Mouse (Mus musculus): ENCODE data around the gene Tbcd. TPM values are rescaled to one million over a fixed set of nuclear protein-coding genes. Genes with fewer than 3 reads are reported as not detected.
A peak's percentile ranks its signal among the peaks of the same experiment; 100 is the strongest.

Tbcd gene
- total and polyA plus RNA-seq, 3 experiments, result 62.1 to 86.7 (median 70.4) TPM

- no peaks in the 10 kb centered on the region for H3K27me3 ChIP-seq (replicated peaks)
- in situ Hi-C loops (cut with MboI; ENCODE audit: low pct_ligation_motif_present, low pct_unique_long_range_greater_than_20kb, low sequenced_read_pairs) (no loop called here), dilution Hi-C loops (cut with MboI; ENCODE audit: extremely low pct_ligation_motif_present, extremely low pct_unique_long_range_greater_than_20kb, low sequenced_read_pairs) (no loop called here)
- H3K4me1 ChIP-seq (ENCODE audit: control insufficient read depth in 1 of 2, insufficient read depth in 2 of 2), result peaks cover 11 to 47% of the 10 kb centered on the region in 2 experiments
- H3K27ac ChIP-seq (ENCODE audit: insufficient read depth, low read depth), result no peak overlapping the region
- H3K9ac ChIP-seq (ENCODE audit: insufficient read depth, low read depth), result no peak overlapping the region
- H3K4me2 ChIP-seq (ENCODE audit: insufficient read depth, low read depth, poor library complexity, severe bottlenecking), result peak overlapping the region; percentile 19; the same call in 1 of the 2 replicates
- no peak overlapping the region for H3K4me3 ChIP-seq (replicated peaks in 1 of 3; ENCODE audit: low read depth in 2 of 3, low read length in 2 of 3, poor library complexity in 1 of 3)
- no peaks in the 10 kb centered on the region for H3K79me2 ChIP-seq (replicated peaks; ENCODE audit: control insufficient read depth, extremely low read depth, insufficient read depth, poor library complexity, severe bottlenecking)
- peak; percentile 84 for DNase-seq (ENCODE audit: extremely low read depth)
- no peaks in the 10 kb centered on the region for H3K9me3 ChIP-seq (replicated peaks; ENCODE audit: low read length)
- peak; percentile 54; the same call in 1 of the 2 replicates for TF ChIP-seq MXI1 (IDR thresholded peaks at IDR 0.05; ENCODE audit: low read depth, low read length)
- peak; percentile 27; the same call in 1 of the 2 replicates for TF ChIP-seq IRF4 (IDR thresholded peaks at IDR 0.05; ENCODE audit: low read depth, low read length)
- TF ChIP-seq JUN (IDR thresholded peaks at IDR 0.05; ENCODE audit: insufficient read depth, low read depth, low read length), result no peak
- TF ChIP-seq EP300 (IDR thresholded peaks at IDR 0.05; ENCODE audit: low read length), result peak; percentile 70
- no peak for TF ChIP-seq POLR2A (IDR thresholded peaks at IDR 0.05; ENCODE audit: low read depth, low read length)
- TF ChIP-seq MYC (IDR thresholded peaks at IDR 0.05; ENCODE audit: low read depth, low read length), result no peak
- TF ChIP-seq TCF12 (IDR thresholded peaks at IDR 0.05; ENCODE audit: low read depth, low read length), result peak; percentile 54; the same call in 1 of the 2 replicates
- peaks cover 27 to 68% of the 10 kb centered on the region in 2 experiments for H3K36me3 ChIP-seq (replicated peaks in 1 of 2; ENCODE audit: control insufficient read depth in 1 of 2, insufficient read depth in 1 of 2, low read length in 1 of 2)
Observed at GRCm38 (mm10) chr11:121485882-121486281, 34.1 kb downstream of the Tbcd start.

GRCm38 (mm10) chr11:121490651-121491050 lies 38.9 kb downstream of the Tbcd start:
- no peak for DNase-seq (ENCODE audit: extremely low read depth)
- Histone ChIP-seq H3K79me2 (replicated peaks; ENCODE audit: control insufficient read depth, extremely low read depth, insufficient read depth, poor library complexity, severe bottlenecking) (no peaks in the 10 kb centered on the region), H3K4me2 (ENCODE audit: insufficient read depth, low read depth, poor library complexity, severe bottlenecking) (no peak overlapping the region), H3K4me3 (replicated peaks in 1 of 3; ENCODE audit: low read depth in 2 of 3, low read length in 2 of 3, poor library complexity in 1 of 3) (no peak overlapping the region), H3K4me1 (ENCODE audit: control insufficient read depth in 1 of 2, insufficient read depth in 2 of 2) (peaks cover 7 to 26% of the 10 kb centered on the region in 2 experiments), H3K9ac (ENCODE audit: insufficient read depth, low read depth) (no peak overlapping the region), H3K27me3 (replicated peaks) (no peaks in the 10 kb centered on the region), H3K27ac (ENCODE audit: insufficient read depth, low read depth) (no peak overlapping the region), H3K36me3 (replicated peaks in 1 of 2; ENCODE audit: control insufficient read depth in 1 of 2, insufficient read depth in 1 of 2, low read length in 1 of 2) (peaks cover 24 to 68% of the 10 kb centered on the region in 2 experiments), H3K9me3 (replicated peaks; ENCODE audit: low read length) (no peaks in the 10 kb centered on the region)
- in situ Hi-C loops (cut with MboI; ENCODE audit: low pct_ligation_motif_present, low pct_unique_long_range_greater_than_20kb, low sequenced_read_pairs) (no loop called here), dilution Hi-C loops (cut with MboI; ENCODE audit: extremely low pct_ligation_motif_present, extremely low pct_unique_long_range_greater_than_20kb, low sequenced_read_pairs) (no loop called here)
- TF ChIP-seq USF2 (conservative IDR thresholded peaks at IDR 0.05; ENCODE audit: low read depth, low read length) (no peak), TCF12 (IDR thresholded peaks at IDR 0.05; ENCODE audit: low read depth, low read length) (no peak), HCFC1 (IDR thresholded peaks at IDR 0.05; ENCODE audit: low read depth, low read length) (no peak), ZMIZ1 (IDR thresholded peaks at IDR 0.05; ENCODE audit: low read depth, low read length) (no peak), USF1 (IDR thresholded peaks at IDR 0.05; ENCODE audit: low read depth, low read length) (no peak), E2F4 (IDR thresholded peaks at IDR 0.05; ENCODE audit: insufficient replicate concordance, low read depth, low read length) (no peak), ETS1 (conservative IDR thresholded peaks at IDR 0.05; ENCODE audit: low read depth, low read length) (no peak), CTCF (conservative IDR thresholded peaks at IDR 0.05 in 1 of 2, IDR thresholded peaks at IDR 0.05 in 1 of 2; ENCODE audit: low read depth in 2 of 2, low read length in 2 of 2) (no peak), MAFK (IDR thresholded peaks at IDR 0.05; ENCODE audit: insufficient replicate concordance, low read length) (no peak), EP300 (IDR thresholded peaks at IDR 0.05; ENCODE audit: low read length) (no peak), SIN3A (IDR thresholded peaks at IDR 0.05; ENCODE audit: low read length) (no peak), BHLHE40 (IDR thresholded peaks at IDR 0.05; ENCODE audit: low read depth, low read length) (no peak), JUN (IDR thresholded peaks at IDR 0.05; ENCODE audit: insufficient read depth, low read depth, low read length) (no peak), CHD1 (IDR thresholded peaks at IDR 0.05; ENCODE audit: low read depth, low read length) (no peak), POLR2AphosphoS2 (IDR thresholded peaks at IDR 0.05; ENCODE audit: low read depth, low read length) (no peak), MYC (IDR thresholded peaks at IDR 0.05; ENCODE audit: low read depth, low read length) (no peak), RCOR1 (conservative IDR thresholded peaks at IDR 0.05; ENCODE audit: low read depth, low read length) (no peak), UBTF (IDR thresholded peaks at IDR 0.05; ENCODE audit: low read depth, low read length) (no peak), ELF1 (IDR thresholded peaks at IDR 0.05; ENCODE audit: low read depth, low read length) (no peak)

Measured in CH12.LX (cell line).